Mouse (Mus musculus): ENCODE data around the gene Tomm6. TPM values are rescaled to one million over a fixed set of nuclear protein-coding genes. Genes with fewer than 3 reads are reported as not detected.

The Tomm6 gene
- polyA plus RNA-seq, 1 experiment from 2014 or later = 364 TPM

DNA sequence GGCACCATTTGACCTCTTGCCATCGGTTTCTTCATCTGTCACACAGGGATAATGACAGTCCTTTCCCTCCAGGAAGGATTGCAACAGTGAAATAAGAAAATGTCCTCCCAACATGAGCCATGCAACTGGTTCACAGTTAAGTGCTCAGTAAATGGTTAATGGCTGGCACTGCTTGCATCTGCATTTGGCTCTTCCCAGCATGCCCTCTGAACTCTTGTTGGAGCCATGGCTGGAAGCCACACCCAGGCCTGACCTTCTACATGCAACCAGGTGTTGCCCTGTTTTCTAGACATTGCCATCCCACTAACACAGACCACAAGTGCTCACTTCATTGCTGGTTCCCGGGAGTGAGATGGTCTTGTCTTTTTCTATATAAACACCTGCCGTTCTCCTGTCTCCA, 19.8 kb upstream of the Tomm6 start:
- no peak for DNase-seq (ENCODE audit: low spot score)
- H3K27ac ChIP-seq = no peak overlapping the region
- H3K4me3 ChIP-seq = no peak overlapping the region
- H3K9me3 ChIP-seq (replicated peaks) = no peaks in the 10 kb centered on the region
- H3K4me1 ChIP-seq = peaks cover 18% of the 10 kb centered on the region
- 76% methylated on average over 3 of the region's 3 CpGs for WGBS
- H3K36me3 ChIP-seq = peaks cover 11% of the 10 kb centered on the region
- peaks cover 27% of the 10 kb centered on the region for H3K27me3 ChIP-seq (ENCODE audit: low read depth, poor library complexity, severe bottlenecking)

DNA sequence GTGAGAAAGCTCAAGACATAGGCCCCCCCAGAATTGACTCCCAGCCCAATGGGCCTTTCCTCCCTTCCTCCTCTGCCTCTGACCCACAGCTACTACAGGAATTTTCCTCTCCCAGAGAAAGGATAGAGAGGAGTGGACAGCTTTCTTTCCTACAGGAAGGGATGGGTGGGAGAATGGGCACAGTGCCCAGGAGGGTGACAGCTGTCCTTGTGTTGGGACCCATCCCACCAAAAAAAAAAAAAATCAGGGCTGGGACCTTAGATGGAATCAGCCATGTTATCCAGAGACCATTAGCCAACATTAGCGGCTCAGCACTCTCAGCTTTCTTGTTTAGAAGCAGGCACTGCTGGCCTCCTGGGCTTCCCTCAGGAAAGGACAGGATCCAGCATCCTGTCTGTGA, 18.0 kb upstream of the Tomm6 start:
- Histone ChIP-seq H3K27ac (no peak overlapping the region), H3K4me3 (no peak overlapping the region), H3K36me3 (peaks cover 28% of the 10 kb centered on the region), H3K27me3 (ENCODE audit: low read depth, poor library complexity, severe bottlenecking) (peaks cover 44% of the 10 kb centered on the region), H3K9me3 (replicated peaks) (no peaks in the 10 kb centered on the region), H3K4me1 (peaks cover 28% of the 10 kb centered on the region)
- no peak for DNase-seq (ENCODE audit: low spot score)
- WGBS = 80% methylated on average over 1 of the region's 1 CpGs

DNA sequence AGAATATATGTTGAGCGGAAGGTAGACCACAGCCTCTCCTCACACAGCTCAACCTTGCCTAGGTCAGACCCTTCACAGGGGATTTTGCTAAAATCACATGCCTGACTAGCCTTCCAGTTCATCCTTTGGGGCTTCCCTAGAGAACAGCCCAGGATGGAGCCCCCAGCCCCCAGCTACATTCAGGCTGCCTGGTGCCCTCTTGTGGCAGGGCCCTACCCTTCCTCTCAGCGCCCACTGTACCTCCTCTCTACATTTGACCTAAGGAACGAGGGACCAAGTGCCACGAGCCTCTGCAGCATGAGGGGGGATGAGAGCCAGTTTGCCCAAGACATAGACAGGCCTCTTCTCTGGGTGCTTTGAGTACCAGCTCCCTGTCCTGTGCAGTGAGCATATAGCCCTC, 16.5 kb upstream of the Tomm6 start:
- H3K9me3 ChIP-seq (replicated peaks) = no peaks in the 10 kb centered on the region
- H3K4me1 ChIP-seq = peaks cover 28% of the 10 kb centered on the region
- H3K27ac ChIP-seq = no peak overlapping the region
- no peak overlapping the region for H3K4me3 ChIP-seq
- WGBS = 84% methylated on average over 4 of the region's 4 CpGs
- peaks cover 50% of the 10 kb centered on the region for H3K27me3 ChIP-seq (ENCODE audit: low read depth, poor library complexity, severe bottlenecking)
- H3K36me3 ChIP-seq = peaks cover 35% of the 10 kb centered on the region
- no peak for DNase-seq (ENCODE audit: low spot score)

DNA sequence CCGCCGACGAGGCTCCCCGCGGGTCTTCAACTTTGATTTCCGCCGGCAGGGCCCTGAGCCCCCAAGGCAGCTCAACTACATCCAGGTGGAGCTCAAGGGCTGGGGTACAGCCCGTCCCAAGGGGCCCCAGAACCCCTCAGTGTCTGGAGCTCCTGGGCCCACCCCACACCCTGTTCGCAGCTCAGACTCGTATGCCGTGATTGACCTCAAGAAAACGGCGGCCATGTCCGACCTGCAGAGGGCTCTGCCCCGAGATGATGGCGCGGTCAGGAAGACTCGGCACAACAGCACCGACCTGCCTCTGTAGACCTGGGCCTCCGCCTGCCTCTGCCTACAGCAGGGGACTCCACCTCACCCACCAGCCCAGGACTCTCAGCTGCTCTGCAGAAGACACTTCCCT, 15.4 kb upstream of the Tomm6 start:
- Histone ChIP-seq H3K4me3 (peak overlapping the region; percentile 20; the same call in 1 of the 2 replicates), H3K27me3 (ENCODE audit: low read depth, poor library complexity, severe bottlenecking) (peaks cover 50% of the 10 kb centered on the region), H3K27ac (0 out of 2 replicates have a peak overlapping the region, but pooled peaks have one; percentile 16), H3K4me1 (peaks cover 28% of the 10 kb centered on the region), H3K36me3 (peaks cover 45% of the 10 kb centered on the region), H3K9me3 (replicated peaks) (no peaks in the 10 kb centered on the region)
- peak; percentile 46 for DNase-seq (ENCODE audit: low spot score)
- WGBS = 16% methylated on average over 20 of the region's 20 CpGs

DNA sequence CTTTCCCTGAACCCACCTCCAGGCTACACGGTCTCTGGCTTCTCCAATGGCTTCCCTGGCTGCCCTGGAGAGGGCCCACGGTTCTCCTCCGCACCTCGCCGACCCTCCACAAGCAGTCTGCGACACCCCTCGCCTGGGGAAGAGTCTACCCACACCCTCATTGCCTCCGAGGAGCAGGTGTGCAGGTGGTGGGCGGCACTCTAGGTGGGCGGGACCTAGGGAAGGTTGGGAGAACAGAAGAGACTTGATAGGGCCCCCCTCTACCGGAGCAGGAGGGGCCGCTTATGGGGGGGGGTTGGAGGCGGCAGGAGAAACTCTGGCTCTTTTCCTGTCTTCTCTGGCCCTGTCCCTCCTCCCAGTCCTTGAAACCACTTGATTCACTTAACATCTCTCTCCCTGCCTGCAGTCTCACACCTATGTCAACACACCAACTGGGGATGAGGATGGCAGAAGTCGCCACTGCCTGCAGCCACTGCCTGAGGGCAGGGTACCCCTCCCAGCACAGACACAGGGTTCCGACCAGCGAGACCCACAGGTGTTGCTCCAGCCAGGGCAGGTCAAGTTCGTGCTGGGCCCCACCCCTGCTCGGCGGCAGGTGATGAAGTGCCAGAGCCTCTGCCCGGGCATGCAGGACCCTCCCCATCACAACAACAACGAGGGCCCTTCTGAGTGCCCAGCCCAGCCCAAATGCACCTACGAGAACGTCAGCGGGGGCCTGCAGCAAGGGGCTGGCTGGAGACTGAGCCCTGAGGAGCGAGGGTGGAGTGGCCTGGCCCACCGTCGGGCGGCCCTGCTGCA, 14.6 kb upstream of the Tomm6 start:
- Histone ChIP-seq H3K4me3 (peak overlapping the region; percentile 18; the same call in 1 of the 2 replicates), H3K27ac (0 out of 2 replicates have a peak overlapping the region, but pooled peaks have one; percentile 16), H3K27me3 (ENCODE audit: low read depth, poor library complexity, severe bottlenecking) (peaks cover 54% of the 10 kb centered on the region), H3K36me3 (peaks cover 49% of the 10 kb centered on the region), H3K4me1 (peaks cover 28% of the 10 kb centered on the region), H3K9me3 (replicated peaks) (no peaks in the 10 kb centered on the region)
- no peak for DNase-seq (ENCODE audit: low spot score)
- 22% methylated on average over 28 of the region's 28 CpGs for WGBS

DNA sequence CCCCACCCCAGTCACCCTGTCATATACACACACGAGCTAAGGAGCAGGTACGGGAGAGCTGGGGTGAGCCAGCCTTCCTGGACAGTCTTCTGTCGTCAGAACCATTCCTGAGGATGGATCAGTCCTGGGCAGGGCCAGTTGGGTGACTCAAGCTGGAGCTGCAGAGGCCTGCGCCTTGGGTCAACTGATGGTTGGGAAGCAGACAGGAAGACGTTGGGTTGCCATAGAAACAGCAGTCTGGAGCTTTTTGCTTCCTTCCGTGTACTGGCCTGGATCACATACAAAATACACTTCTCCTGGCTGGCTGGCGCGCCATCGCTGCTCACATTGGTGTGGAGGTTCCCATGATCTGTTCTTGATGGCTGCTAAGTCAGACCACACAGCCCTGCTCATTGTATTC, 13.6 kb upstream of the Tomm6 start:
- Histone ChIP-seq H3K4me3 (no peak overlapping the region), H3K36me3 (peaks cover 49% of the 10 kb centered on the region), H3K9me3 (replicated peaks) (no peaks in the 10 kb centered on the region), H3K27me3 (ENCODE audit: low read depth, poor library complexity, severe bottlenecking) (peaks cover 54% of the 10 kb centered on the region), H3K27ac (no peak overlapping the region), H3K4me1 (peaks cover 25% of the 10 kb centered on the region)
- WGBS = 87% methylated on average over 9 of the region's 9 CpGs
- no peak for DNase-seq (ENCODE audit: low spot score)

DNA sequence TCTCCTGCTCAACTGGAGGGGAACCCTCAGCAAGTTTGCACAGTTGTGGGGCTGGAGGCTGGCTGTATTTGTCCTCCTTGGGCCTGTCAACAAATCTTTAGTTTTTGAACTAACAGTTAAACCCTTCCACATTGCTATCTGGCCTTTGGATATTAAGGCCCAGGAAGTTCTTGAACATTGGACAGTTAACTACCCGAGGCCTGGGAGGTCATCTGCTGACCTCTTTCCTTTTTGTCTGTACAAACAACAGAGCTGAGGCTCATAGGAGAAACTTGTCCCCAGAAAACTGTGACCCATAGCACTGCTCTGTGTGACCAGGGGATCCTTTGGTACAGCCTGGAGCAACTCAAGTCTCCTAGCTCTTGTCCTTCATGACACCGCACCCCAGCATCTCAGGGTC, 10.9 kb upstream of the Tomm6 start:
- WGBS = 83% methylated on average over 2 of the region's 2 CpGs
- peaks cover 38% of the 10 kb centered on the region for H3K27me3 ChIP-seq (ENCODE audit: low read depth, poor library complexity, severe bottlenecking)

DNA sequence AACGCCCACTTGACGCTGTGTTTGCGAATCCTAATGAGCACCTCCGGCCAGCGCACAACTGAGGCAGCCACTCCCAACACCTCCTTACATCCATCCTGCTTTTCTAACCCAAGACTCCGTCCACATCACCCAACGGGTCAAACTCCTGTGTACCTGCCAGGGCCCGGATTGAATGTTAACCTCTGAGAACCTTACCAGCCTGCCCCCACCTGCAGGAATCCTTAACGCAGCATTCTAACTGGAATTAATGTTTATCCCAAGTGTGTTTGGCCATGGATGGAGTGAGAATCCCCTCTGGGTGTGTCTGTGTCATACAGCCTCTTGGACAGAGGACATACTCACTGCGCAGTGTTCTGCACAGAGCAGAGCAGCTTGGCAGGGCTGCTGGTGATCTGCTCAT, 10.0 kb upstream of the Tomm6 start:
- Histone ChIP-seq H3K9me3 (replicated peaks) (no peaks in the 10 kb centered on the region), H3K4me3 (no peak overlapping the region), H3K27me3 (ENCODE audit: low read depth, poor library complexity, severe bottlenecking) (peaks cover 38% of the 10 kb centered on the region), H3K4me1 (peaks cover 32% of the 10 kb centered on the region), H3K27ac (no peak overlapping the region), H3K36me3 (peaks cover 40% of the 10 kb centered on the region)
- no peak for DNase-seq (ENCODE audit: low spot score)
- 91% methylated on average over 10 of the region's 10 CpGs for WGBS

More for the DNA sequence above, 10.9 kb upstream of the Tomm6 start:
- no peak for DNase-seq (ENCODE audit: low spot score)
- peaks cover 32% of the 10 kb centered on the region for H3K4me1 ChIP-seq
- H3K27ac ChIP-seq = no peak overlapping the region
- H3K4me3 ChIP-seq = no peak overlapping the region
- no peaks in the 10 kb centered on the region for H3K9me3 ChIP-seq (replicated peaks)
- H3K36me3 ChIP-seq = peaks cover 47% of the 10 kb centered on the region

DNA sequence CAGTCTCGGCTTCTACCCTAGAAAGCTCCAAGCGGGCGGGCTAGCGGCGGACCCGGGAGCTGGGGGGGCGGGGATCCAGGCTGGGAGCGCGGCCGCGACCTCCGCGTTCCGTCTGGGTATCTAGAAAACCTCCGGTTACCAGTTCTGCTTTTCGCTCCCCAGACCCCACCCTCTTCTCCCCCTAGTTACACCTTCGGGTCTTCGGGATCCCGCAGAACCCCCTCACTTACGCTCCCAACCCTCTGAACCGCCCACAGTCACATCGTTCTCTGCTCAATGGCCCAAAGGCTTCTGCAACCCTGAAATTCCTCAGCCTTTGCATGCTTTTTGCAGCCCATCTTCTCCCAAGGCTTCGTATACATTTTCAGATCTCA, 7.1 kb upstream of the Tomm6 start:
- Histone ChIP-seq H3K9me3 (replicated peaks) (no peaks in the 10 kb centered on the region), H3K4me1 (peaks cover 20% of the 10 kb centered on the region), H3K36me3 (peaks cover 20% of the 10 kb centered on the region), H3K4me3 (peak overlapping the region; percentile 85), H3K27me3 (ENCODE audit: low read depth, poor library complexity, severe bottlenecking) (peaks cover 40% of the 10 kb centered on the region), H3K27ac (peak overlapping the region; percentile 90)
- no peak for DNase-seq (ENCODE audit: low spot score)
- WGBS = under 1% methylated on average over 23 of the region's 23 CpGs

DNA sequence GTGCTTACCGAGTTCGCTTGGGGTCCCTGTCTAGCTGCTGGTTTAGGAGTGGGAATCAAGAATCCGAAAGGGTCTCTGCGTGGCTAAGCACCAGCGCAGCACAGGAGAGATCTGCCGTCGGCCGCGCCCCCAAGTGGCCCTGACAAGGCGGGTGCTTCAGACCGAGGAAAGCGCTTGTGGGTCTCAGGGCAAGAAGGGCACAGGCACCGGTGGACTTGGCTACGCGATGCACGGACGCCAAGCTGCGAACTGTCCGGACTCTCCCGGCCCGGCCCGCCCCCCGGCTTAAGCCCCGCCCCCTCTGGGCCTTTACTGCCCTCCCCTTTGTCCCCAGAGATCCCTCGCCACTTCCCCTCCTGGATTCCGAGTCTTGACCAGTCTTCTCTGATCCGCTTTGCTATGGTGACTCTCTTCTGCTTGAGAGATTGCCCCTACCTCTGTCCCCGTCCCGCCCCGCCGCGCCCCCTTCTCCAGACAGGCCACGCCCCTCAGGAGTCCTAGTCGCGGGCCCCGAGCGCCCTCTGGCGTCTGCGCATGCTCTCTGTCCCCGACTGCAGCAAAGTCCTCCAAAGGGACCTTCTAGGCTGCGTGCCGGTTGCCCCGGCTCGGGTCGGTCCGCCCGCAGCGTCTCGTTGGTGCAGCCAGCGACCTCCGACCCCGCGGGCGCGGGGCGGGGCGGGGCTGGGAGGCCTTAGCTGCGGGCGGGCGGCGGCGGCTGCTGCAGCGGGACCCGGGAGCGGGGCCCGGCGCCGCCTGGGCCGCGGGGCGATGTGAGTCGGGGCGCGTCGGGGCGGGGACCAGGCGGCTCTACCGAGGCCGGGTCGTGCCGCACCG, 6.5 kb upstream of the Tomm6 start, which contains the start of gene Prickle4:
Gene Prickle4 (minus strand): TSS at position 234 of the 834 bp plus-strand sequence.
- peak within 1 kb of the TSS; percentile 85 for H3K4me3 ChIP-seq
- under 1% methylated on average over 81 of the region's 82 CpGs for WGBS
- H3K9me3 ChIP-seq (replicated peaks) = no peaks in the 10 kb centered on the region
- peak within 1 kb of the TSS; percentile 90 for H3K27ac ChIP-seq
- H3K36me3 ChIP-seq = peaks cover 14% of the 10 kb centered on the region
- peaks cover 47% of the 10 kb centered on the region for H3K27me3 ChIP-seq (ENCODE audit: low read depth, poor library complexity, severe bottlenecking)
- peak; percentile 99 for DNase-seq (ENCODE audit: low spot score)
- peaks cover 24% of the 10 kb centered on the region for H3K4me1 ChIP-seq

DNA sequence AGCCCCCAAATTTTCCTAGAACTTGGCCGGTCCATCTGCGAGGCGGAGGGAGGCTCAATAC, 6.1 kb upstream of the Tomm6 start, which contains the start of gene Gm21981:
Gene Gm21981 (minus strand): TSS at position 14 of the 61 bp plus-strand sequence.
- Histone ChIP-seq H3K4me3 (peak within 1 kb of the TSS; percentile 85), H3K27me3 (ENCODE audit: low read depth, poor library complexity, severe bottlenecking) (peaks cover 51% of the 10 kb centered on the region), H3K36me3 (peaks cover 10% of the 10 kb centered on the region), H3K4me1 (peaks cover 29% of the 10 kb centered on the region), H3K9me3 (replicated peaks) (no peaks in the 10 kb centered on the region), H3K27ac (peak within 1 kb of the TSS; percentile 90)
- DNase-seq (ENCODE audit: low spot score) = no peak
- 2% methylated on average over 3 of the region's 3 CpGs for WGBS

DNA sequence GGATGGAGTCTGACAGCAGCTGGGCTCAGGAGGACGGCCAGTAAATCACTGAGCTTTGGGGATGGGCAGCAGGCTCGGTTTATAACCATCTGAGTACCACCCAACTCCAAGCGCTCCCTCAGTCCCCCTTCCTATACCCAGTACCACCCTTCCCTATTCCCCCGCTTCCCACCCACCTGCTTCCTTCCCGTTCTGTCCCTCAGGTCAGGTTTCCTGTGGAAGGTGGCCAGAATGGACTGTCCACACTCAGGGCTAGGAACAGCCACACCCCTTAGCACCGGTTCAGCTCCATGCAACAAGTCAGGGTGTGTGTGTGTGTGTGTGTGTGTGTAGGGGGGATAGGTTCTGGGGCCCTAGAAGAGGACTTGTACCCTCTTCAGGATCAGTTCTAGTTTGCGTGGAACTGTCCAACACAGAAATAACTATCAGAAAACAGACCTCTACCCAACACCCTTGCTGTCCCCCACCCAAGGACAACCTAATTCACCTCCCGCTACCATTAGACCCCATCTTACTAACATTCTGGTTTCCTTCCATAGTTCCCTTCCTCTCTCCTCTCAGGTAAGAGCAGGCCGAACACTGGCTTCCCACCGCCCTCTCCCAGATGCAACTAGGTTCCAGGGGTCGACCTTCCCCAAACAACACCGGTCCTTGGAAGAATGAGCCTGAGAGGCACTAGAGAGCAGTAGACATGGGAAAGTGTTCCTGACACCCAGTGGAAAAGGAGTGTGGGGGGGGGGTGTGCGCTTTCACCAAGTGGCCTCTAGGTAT, 5.7 kb upstream of the Tomm6 start:
- WGBS = 36% methylated on average over 13 of the region's 13 CpGs

DNA sequence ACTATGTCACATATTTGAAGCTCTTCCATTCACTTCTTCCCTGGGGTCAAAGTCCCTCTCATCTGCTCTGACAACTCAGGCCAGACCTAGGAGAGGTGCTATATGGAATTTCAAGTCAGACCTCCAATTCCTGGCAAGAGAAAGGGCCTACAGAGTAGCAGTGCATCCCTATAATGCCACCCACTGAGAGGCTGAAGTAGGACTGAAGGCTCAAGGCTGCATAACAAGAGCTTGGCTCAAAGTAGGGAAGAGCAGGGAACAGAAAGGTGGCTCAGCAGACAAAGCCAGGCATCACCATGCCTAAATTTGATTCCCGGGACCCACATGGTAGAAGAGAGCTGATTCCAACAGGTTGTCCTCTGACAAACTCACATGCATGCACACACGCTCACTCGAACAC, 3.5 kb upstream of the Tomm6 start:
- Histone ChIP-seq H3K9me3 (replicated peaks) (no peaks in the 10 kb centered on the region), H3K36me3 (0 out of 2 replicates have a peak, but pooled peaks cover 3% of the 10 kb centered on the region), H3K27me3 (ENCODE audit: low read depth, poor library complexity, severe bottlenecking) (peaks cover 48% of the 10 kb centered on the region), H3K4me3 (no peak overlapping the region), H3K27ac (no peak overlapping the region), H3K4me1 (peaks cover 49% of the 10 kb centered on the region)
- no peak for DNase-seq (ENCODE audit: low spot score)
- WGBS = 91% methylated on average over 3 of the region's 3 CpGs

More for the DNA sequence above, 5.7 kb upstream of the Tomm6 start:
- Histone ChIP-seq H3K27me3 (ENCODE audit: low read depth, poor library complexity, severe bottlenecking) (peaks cover 52% of the 10 kb centered on the region), H3K4me1 (peaks cover 33% of the 10 kb centered on the region), H3K9me3 (replicated peaks) (no peaks in the 10 kb centered on the region), H3K36me3 (peaks cover 5% of the 10 kb centered on the region), H3K4me3 (peak overlapping the region; percentile 85), H3K27ac (peak overlapping the region; percentile 90; the same call in 1 of the 2 replicates)
- DNase-seq (ENCODE audit: low spot score) = no peak

All from limb, embryonic 10.5 days (tissue).